Mouse (Mus musculus) heart, adult 2 months (tissue): ENCODE results near the gene Plet1.

Source experiments
- CTCF ChIP-seq: fragments of 200-600 bp; IDR thresholded peaks from 2 replicates; pipeline ENCODE4 v1.8.1; 2022; ENCODE audit warnings: antibody characterized with exemption, mild to moderate bottlenecking, moderate library complexity
- POLR2A ChIP-seq: fragments of 200-500 bp; IDR thresholded peaks from 2 replicates; pipeline ENCODE4 v1.6.1; 2011; ENCODE audit warnings: mild to moderate bottlenecking, low read depth, low read length, control low read depth; ENCODE audit not compliant: insufficient read depth

DNA sequence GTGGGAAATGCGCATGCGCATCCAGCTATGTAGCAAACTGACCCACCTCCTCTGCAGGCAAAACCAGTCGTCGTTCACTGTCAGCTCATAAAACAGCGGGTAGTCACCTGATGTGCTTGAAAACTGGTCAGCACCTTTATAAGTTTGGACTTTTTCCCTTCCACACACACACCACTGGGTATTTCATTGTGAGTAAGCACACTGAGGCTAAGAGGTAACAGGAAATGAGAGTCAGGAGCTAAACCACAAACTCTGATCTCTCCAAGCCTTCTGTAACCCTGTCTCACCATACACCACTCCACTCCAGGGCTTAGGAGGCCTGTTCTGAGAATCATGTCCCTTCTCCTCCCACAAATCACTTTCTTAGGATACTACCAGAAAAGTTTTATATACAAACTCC is 31.3 kb downstream of the Plet1 start:
- TF ChIP-seq POLR2A: no peak
- no peak for TF ChIP-seq CTCF
